Mouse (Mus musculus) ZHBTc4 (cell line): Measurements from ENCODE around the gene Gorasp2.

Experiments used
- DNase-seq: peaks from one replicate; pipeline ENCODE4 v3.0.0-alpha.2; 2011; ENCODE audit warnings: low read depth, low spot score

Gorasp2 gene

GRCm38 (mm10) chr2:70736008-70736407 lies 74.6 kb downstream of the Gorasp2 start:
- no peak for DNase-seq

DNA sequence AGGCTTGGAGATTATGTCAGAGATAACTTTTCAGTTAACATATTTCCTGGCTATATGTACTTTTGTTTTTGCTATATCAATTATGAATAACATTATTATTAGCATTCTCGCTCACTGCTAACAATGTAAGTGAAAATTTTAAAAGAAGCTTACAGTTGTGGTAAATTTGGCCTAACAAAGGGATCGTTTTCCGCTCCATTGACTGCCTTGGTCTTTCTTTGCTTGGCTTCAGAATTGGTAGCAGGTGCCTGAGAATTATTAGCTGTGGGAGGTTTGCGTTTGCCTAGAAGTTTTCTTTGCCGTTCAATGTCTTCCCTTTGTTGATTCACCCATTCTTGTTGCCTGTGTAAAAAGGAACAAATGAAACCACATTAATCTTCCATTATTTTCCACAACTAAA lies 80.5 kb downstream of the Gorasp2 start:
- no peak for DNase-seq

DNA sequence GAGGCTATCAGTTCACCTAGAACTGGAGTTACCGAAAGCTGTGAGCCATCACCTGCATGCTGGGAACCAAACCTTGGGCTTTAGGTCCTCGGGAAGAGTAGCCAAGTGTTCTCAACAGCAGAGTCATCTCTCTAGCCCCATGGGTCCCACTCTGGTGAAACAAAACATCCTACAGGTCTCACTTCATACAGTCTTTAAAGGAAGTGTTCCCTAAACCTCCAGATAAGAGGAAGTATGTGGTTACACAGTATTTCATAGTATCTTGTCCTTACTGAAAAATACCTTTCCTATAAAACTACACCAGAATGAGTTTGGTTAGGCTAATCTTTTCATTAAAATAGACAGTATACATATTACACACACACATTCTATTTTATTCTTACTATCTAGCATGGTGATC lies 81.2 kb downstream of the Gorasp2 start:
- DNase-seq: no peak

DNA sequence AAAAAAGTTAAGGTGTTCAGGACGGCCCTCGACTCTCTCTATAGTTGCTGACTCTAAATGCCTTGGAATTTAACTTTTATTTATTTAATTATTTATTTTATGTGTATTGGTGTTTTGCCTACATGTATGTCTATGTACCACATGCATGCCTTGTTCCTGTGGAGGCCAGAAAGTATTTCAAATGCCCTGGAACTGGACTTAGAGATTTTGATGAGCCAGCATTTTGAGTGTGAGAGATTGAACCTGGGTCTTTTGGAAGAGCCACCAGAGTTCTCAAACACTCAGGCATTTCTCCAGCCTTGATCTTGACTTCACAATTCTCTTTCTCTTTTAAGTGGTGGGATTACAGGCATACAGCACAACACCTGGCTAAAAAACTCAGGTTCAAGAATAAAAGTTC lies 90.3 kb downstream of the Gorasp2 start:
- no peak for DNase-seq

- no peak for DNase-seq
These were observed 90.8 kb downstream of the Gorasp2 start for GRCm38 (mm10) chr2:70752149-70752548.
